Mouse (Mus musculus) embryonic fibroblast, embryonic 13.5 days (primary cell): ENCODE results near the gene Invs. TPM values are rescaled to one million over a fixed set of nuclear protein-coding genes. Genes with fewer than 3 reads are reported as not detected.

Source experiments
- H3K27ac ChIP-seq: 2 replicates; pipeline ENCODE4 v1.5.1; 2012; ENCODE audit warnings: low read length, control low read depth, inconsistent platforms; ENCODE audit not compliant: insufficient read depth
- H3K4me1 ChIP-seq: 2 replicates; pipeline ENCODE4 v1.6.1; 2011; ENCODE audit warnings: low read length; ENCODE audit not compliant: control insufficient read depth, insufficient read depth
- H3K4me3 ChIP-seq: 2 replicates; pipeline ENCODE4 v1.5.1; 2011; ENCODE audit warnings: mild to moderate bottlenecking, control low read depth, low read length; ENCODE audit not compliant: insufficient read depth
- CTCF ChIP-seq: IDR thresholded peaks from 2 replicates; pipeline ENCODE4 v1.5.1; 2011; ENCODE audit warnings: mild to moderate bottlenecking, control low read depth, low read length, moderate library complexity, borderline replicate concordance; ENCODE audit not compliant: insufficient read depth
- POLR2A ChIP-seq: IDR thresholded peaks from 2 replicates; pipeline ENCODE4 v1.6.1; 2011; ENCODE audit warnings: low read depth, mild to moderate bottlenecking, control low read depth, low read length, moderate library complexity
- polyA plus RNA-seq: library from polyadenylated mRNA; stranded (reverse); fragments of >200 nt; gene quantifications from 2 replicates; pipeline ENCODE4 v1.2.4, GENCODE M21; 2011; ENCODE audit warnings: low read depth; ENCODE audit not compliant: missing spikeins, insufficient read length

Gene Invs
- polyA plus RNA-seq, 1 experiment: 14.8 TPM

DNA sequence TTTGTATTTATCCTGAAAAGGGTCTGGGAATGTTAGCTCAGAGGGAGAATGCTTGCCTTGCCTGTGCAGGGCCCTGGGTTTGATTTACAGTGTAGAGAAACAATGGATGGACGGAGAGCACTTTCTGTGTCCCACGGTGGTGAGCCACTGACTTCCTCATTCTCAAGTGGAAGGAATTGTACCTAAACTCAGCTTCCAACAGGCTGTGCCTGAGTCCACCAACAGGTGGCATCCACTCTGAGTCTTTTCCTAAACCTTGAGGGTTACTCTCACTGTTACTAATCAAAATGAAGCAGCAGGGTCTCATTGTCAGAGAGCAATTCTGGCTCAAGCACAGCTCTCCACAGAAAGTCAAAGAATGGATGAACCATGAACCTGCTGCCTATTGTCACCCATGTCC is 201.7 kb downstream of the Invs start:
- Histone ChIP-seq H3K4me3 (no peak overlapping the region), H3K4me1 (peaks cover 4% of the 10 kb centered on the region; the same call in 1 of the 2 replicates), H3K27ac (no peak overlapping the region)
- no peak for TF ChIP-seq CTCF
- TF ChIP-seq POLR2A: no peak

Other genes starting within 250 kb of the Invs start
- 1.6 and 2.7 TPM in 2 replicates for gene Nr4a3, start 234.6 kb upstream of the Invs start, polyA plus RNA-seq
- gene Stx17, start 154.8 kb upstream of the Invs start, polyA plus RNA-seq: 22.1 and 22.5 TPM in 2 replicates
- 82.1 and 86.6 TPM in 2 replicates for gene Erp44, start 202 bp upstream of the Invs start, polyA plus RNA-seq
- gene Tex10, start 193.7 kb downstream of the Invs start, polyA plus RNA-seq: 66.2 TPM in 2 replicates